Mouse (Mus musculus): ENCODE measurements around the gene P2ry10b. TPM values are rescaled to one million over a fixed set of nuclear protein-coding genes. Genes with fewer than 3 reads are reported as not detected.

The P2ry10b gene
- polyA plus RNA-seq (2015; fragmentation: Nextera tagmentation; extraction: Ambion mirVana), result 0.68 and 0.85 TPM in 2 replicates

DNA sequence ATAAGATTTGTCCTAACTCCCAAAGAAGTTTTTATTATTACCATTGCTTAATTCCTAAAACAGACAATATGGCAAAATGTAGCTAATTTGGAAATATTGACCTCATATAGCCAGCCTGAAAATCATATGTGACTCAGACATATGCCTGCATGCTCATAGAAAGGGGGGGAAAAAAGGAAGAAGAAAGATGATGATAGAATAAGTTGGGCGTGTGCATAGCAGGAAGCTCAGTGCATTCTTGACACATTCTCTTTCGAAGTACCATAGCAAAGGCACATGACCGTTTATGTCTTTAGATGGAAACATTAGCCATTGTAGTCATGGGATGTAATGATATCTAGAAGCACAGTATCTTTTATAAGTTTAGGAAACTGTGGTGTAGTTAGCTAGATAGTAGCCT is at the start of gene P2ry10b:
Gene P2ry10b (plus strand): TSS at position 247 of the 400 bp plus-strand sequence.
- no peaks in the 10 kb centered on the region for H3K9me3 ChIP-seq (replicated peaks)
- H3K4me1 ChIP-seq (replicated peaks), result 0 out of 2 replicates have a peak, but pooled peaks cover 5% of the 10 kb centered on the region
- H3K27me3 ChIP-seq, result no peaks in the 10 kb centered on the region
- no peak within 1 kb of the TSS for H3K4me3 ChIP-seq (replicated peaks)
- 0 out of 2 replicates have a peak within 1 kb of the TSS, but pooled peaks have one; percentile 9 for H3K27ac ChIP-seq (replicated peaks)
- H3K4me2 ChIP-seq, result no peak within 1 kb of the TSS
- WGBS (ENCODE audit: insufficient replicate concordance), result 49% methylated on average over 3 of the region's 3 CpGs
- H3K36me3 ChIP-seq (replicated peaks), result no peaks in the 10 kb centered on the region
- no peak within 1 kb of the TSS for H3K9ac ChIP-seq
- ATAC-seq (ENCODE audit: insufficient read depth), result no peak

DNA sequence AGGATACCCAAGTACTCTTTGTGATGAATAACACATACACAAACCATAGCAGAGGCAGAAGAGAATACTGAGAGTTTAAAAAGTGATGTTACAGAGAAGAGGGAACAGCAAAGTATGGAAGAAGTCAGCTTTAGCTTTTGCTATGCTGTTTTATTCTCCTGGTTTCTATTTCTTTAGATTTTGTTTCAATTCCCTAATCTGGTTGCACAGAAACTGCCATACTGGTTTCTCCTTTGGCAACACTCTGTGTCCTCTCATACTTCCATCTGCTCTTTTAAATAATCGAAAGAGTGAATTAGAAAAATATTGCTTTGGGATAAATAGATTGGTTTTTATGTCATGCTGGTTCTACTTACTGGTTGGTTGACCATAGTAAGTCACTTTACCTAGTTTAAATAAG is 32.4 kb upstream of the P2ry10b start:
- H3K4me1 ChIP-seq (replicated peaks), result no peaks in the 10 kb centered on the region
- H3K9me3 ChIP-seq (replicated peaks), result no peaks in the 10 kb centered on the region
- H3K36me3 ChIP-seq (replicated peaks), result no peaks in the 10 kb centered on the region
- H3K27me3 ChIP-seq, result no peaks in the 10 kb centered on the region
- H3K4me2 ChIP-seq, result no peak overlapping the region
- H3K9ac ChIP-seq, result no peak overlapping the region
- WGBS (ENCODE audit: insufficient replicate concordance), result 73% methylated on average over 1 of the region's 1 CpGs
- H3K4me3 ChIP-seq (replicated peaks), result no peak overlapping the region
- no peak overlapping the region for H3K27ac ChIP-seq (replicated peaks)
- ATAC-seq (ENCODE audit: insufficient read depth), result no peak

- H3K27me3 ChIP-seq, result no peaks in the 10 kb centered on the region
- H3K9ac ChIP-seq, result no peak overlapping the region
- no peaks in the 10 kb centered on the region for H3K9me3 ChIP-seq (replicated peaks)
- 59% methylated on average over 1 of the region's 1 CpGs for WGBS (ENCODE audit: insufficient replicate concordance)
- no peak overlapping the region for H3K4me2 ChIP-seq
- no peak overlapping the region for H3K4me3 ChIP-seq (replicated peaks)
- H3K4me1 ChIP-seq (replicated peaks), result no peaks in the 10 kb centered on the region
- no peak overlapping the region for H3K27ac ChIP-seq (replicated peaks)
- H3K36me3 ChIP-seq (replicated peaks), result no peaks in the 10 kb centered on the region
- no peak for ATAC-seq (ENCODE audit: insufficient read depth)
Measured at GRCm38 (mm10) chrX:107116987-107117386, 31.7 kb upstream of the P2ry10b start.

GRCm38 (mm10) chrX:107143184-107143583 is 5.5 kb upstream of the P2ry10b start:
- H3K4me1 ChIP-seq (replicated peaks), result no peaks in the 10 kb centered on the region

GRCm38 (mm10) chrX:107143930-107144329 is 4.8 kb upstream of the P2ry10b start:
- Histone ChIP-seq H3K4me2 (no peak overlapping the region), H3K4me3 (replicated peaks) (no peak overlapping the region), H3K27me3 (no peaks in the 10 kb centered on the region), H3K4me1 (replicated peaks) (no peaks in the 10 kb centered on the region), H3K27ac (replicated peaks) (no peak overlapping the region), H3K36me3 (replicated peaks) (no peaks in the 10 kb centered on the region), H3K9ac (no peak overlapping the region), H3K9me3 (replicated peaks) (no peaks in the 10 kb centered on the region)
- ATAC-seq (ENCODE audit: insufficient read depth), result no peak
- 13% methylated on average over 2 of the region's 2 CpGs for WGBS (ENCODE audit: insufficient replicate concordance)

More at GRCm38 (mm10) chrX:107143184-107143583, 5.5 kb upstream of the P2ry10b start:
- no peaks in the 10 kb centered on the region for H3K36me3 ChIP-seq (replicated peaks)
- no peaks in the 10 kb centered on the region for H3K9me3 ChIP-seq (replicated peaks)
- H3K4me2 ChIP-seq, result no peak overlapping the region
- no peaks in the 10 kb centered on the region for H3K27me3 ChIP-seq
- no peak overlapping the region for H3K9ac ChIP-seq
- no peak overlapping the region for H3K27ac ChIP-seq (replicated peaks)
- H3K4me3 ChIP-seq (replicated peaks), result no peak overlapping the region
- ATAC-seq (ENCODE audit: insufficient read depth), result no peak
- 39% methylated on average over 3 of the region's 3 CpGs for WGBS (ENCODE audit: insufficient replicate concordance)

- Histone ChIP-seq H3K27me3 (no peaks in the 10 kb centered on the region), H3K4me3 (replicated peaks) (no peak overlapping the region), H3K27ac (replicated peaks) (0 out of 2 replicates have a peak overlapping the region, but pooled peaks have one; percentile 9), H3K4me2 (no peak overlapping the region), H3K9me3 (replicated peaks) (no peaks in the 10 kb centered on the region), H3K36me3 (replicated peaks) (no peaks in the 10 kb centered on the region), H3K9ac (no peak overlapping the region), H3K4me1 (replicated peaks) (0 out of 2 replicates have a peak, but pooled peaks cover 5% of the 10 kb centered on the region)
- 15% methylated on average over 4 of the region's 4 CpGs for WGBS (ENCODE audit: insufficient replicate concordance)
- no peak for ATAC-seq (ENCODE audit: insufficient read depth)
Measured at GRCm38 (mm10) chrX:107149391-107149993, 765 bp downstream of the P2ry10b start.

DNA sequence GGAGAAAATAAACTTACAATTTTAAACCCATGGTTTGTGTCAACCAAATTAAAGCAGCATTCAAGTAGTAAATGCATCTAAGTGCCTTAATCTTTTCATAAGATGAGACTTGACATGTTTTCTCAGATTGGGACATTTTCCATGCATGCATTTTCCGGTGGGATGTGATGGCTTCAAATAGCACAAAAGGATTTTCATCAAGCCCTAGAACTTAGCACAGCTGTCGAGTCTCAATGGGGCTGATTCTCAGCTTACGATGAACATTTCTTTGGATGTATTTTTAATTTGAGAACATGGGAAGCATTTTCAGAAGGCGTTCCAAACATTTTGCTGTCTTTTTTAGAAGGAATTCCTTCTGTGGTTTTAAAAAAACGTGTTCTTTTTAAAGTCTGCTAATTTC is 1.3 kb downstream of the P2ry10b start:
- H3K4me3 ChIP-seq (replicated peaks), result no peak overlapping the region

GRCm38 (mm10) chrX:107150752-107151515 is 2.2 kb downstream of the P2ry10b start:
- H3K4me2 ChIP-seq, result peak overlapping the region; percentile 55
- no peaks in the 10 kb centered on the region for H3K9me3 ChIP-seq (replicated peaks)
- H3K4me1 ChIP-seq (replicated peaks), result 0 out of 2 replicates have a peak, but pooled peaks cover 5% of the 10 kb centered on the region
- no peaks in the 10 kb centered on the region for H3K27me3 ChIP-seq
- no peaks in the 10 kb centered on the region for H3K36me3 ChIP-seq (replicated peaks)
- H3K27ac ChIP-seq (replicated peaks), result peak overlapping the region; percentile 57
- ATAC-seq (ENCODE audit: insufficient read depth), result peak; percentile 94
- no peak overlapping the region for H3K9ac ChIP-seq
- WGBS (ENCODE audit: insufficient replicate concordance), result 26% methylated on average over 4 of the region's 4 CpGs
- no peak overlapping the region; the same call in 1 of the 2 replicates for H3K4me3 ChIP-seq (replicated peaks)

More for the DNA sequence above, 1.3 kb downstream of the P2ry10b start:
- Histone ChIP-seq H3K4me2 (no peak overlapping the region), H3K9me3 (replicated peaks) (no peaks in the 10 kb centered on the region), H3K36me3 (replicated peaks) (no peaks in the 10 kb centered on the region), H3K27ac (replicated peaks) (0 out of 2 replicates have a peak overlapping the region, but pooled peaks have one; percentile 9), H3K27me3 (no peaks in the 10 kb centered on the region), H3K4me1 (replicated peaks) (0 out of 2 replicates have a peak, but pooled peaks cover 5% of the 10 kb centered on the region), H3K9ac (no peak overlapping the region)
- WGBS (ENCODE audit: insufficient replicate concordance), result 33% methylated on average over 5 of the region's 5 CpGs
- no peak for ATAC-seq (ENCODE audit: insufficient read depth)

GRCm38 (mm10) chrX:107156021-107156420 is 7.3 kb downstream of the P2ry10b start:
- WGBS (ENCODE audit: insufficient replicate concordance), result 55% methylated on average over 2 of the region's 2 CpGs
- no peaks in the 10 kb centered on the region for H3K27me3 ChIP-seq
- no peak overlapping the region for H3K4me2 ChIP-seq
- H3K27ac ChIP-seq (replicated peaks), result no peak overlapping the region
- H3K9me3 ChIP-seq (replicated peaks), result no peaks in the 10 kb centered on the region
- ATAC-seq (ENCODE audit: insufficient read depth), result no peak
- H3K36me3 ChIP-seq (replicated peaks), result no peaks in the 10 kb centered on the region
- H3K4me1 ChIP-seq (replicated peaks), result 0 out of 2 replicates have a peak, but pooled peaks cover 2% of the 10 kb centered on the region
- no peak overlapping the region for H3K4me3 ChIP-seq (replicated peaks)
- H3K9ac ChIP-seq, result no peak overlapping the region

GRCm38 (mm10) chrX:107160496-107160895 is 11.8 kb downstream of the P2ry10b start:
- Histone ChIP-seq H3K4me3 (replicated peaks) (no peak overlapping the region), H3K9me3 (replicated peaks) (no peaks in the 10 kb centered on the region), H3K9ac (no peak overlapping the region), H3K27ac (replicated peaks) (no peak overlapping the region), H3K27me3 (no peaks in the 10 kb centered on the region), H3K4me2 (no peak overlapping the region), H3K36me3 (replicated peaks) (no peaks in the 10 kb centered on the region), H3K4me1 (replicated peaks) (no peaks in the 10 kb centered on the region)
- ATAC-seq (ENCODE audit: insufficient read depth), result no peak

DNA sequence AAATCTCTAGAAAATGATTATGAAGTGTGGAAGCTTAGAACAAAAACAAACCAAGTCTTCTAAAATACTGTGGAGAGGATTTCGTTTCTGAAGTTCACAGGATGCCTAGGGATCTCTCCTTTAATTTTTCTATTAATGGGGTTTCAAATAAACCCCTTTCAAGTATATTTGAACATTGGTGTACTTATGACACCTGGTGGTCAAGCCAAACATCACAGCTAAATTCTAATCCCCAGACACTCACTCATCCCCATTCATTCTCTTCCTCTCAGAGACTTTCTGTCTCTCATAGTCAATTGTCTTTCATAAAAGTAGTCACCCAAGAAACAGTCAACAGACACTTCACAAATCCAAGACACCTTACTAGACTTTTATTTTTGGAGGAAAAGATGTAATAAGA is 19.6 kb downstream of the P2ry10b start:
- 0% methylated on average over 1 of the region's 1 CpGs for WGBS (ENCODE audit: insufficient replicate concordance)
- H3K9me3 ChIP-seq (replicated peaks), result no peaks in the 10 kb centered on the region
- no peak overlapping the region for H3K9ac ChIP-seq
- H3K27ac ChIP-seq (replicated peaks), result no peak overlapping the region
- H3K4me2 ChIP-seq, result no peak overlapping the region
- no peaks in the 10 kb centered on the region for H3K4me1 ChIP-seq (replicated peaks)
- ATAC-seq (ENCODE audit: insufficient read depth), result no peak
- no peak overlapping the region for H3K4me3 ChIP-seq (replicated peaks)
- H3K36me3 ChIP-seq (replicated peaks), result no peaks in the 10 kb centered on the region
- no peaks in the 10 kb centered on the region for H3K27me3 ChIP-seq
